In the genomic region with DNA sequence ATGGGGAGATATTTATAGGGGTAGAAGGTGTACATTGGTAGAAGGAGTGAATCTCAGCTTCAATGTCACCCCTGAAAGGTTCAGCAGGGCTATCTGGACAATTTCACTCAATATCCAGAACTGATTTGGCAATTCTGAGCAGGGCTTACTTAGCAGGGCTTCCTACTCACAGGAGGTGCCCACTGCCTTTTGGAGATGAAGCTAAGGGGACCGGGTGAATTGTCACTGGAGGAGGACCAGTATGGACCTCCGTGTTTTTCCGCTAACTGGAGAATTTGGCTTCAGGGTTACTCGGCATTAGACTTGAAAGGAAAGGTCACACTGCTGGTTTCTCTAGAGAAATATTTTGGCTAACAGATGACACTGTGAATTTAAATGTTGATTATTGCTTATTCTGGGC, we compare ENCODE assay signal across 31 mouse cellular contexts.
"Had no signal": no experiment of that assay in that cellular context is flagged by ENCODE, and none has a peak within 500 bp of the region (broad histone marks: within the 10 kb centered on the region; RNA-seq: fewer than 3 reads in every experiment).

No protein-coding gene starts in this region.

- H3K4me3 ChIP-seq: left cerebral cortex, adult 2 months; limb, embryonic 10.5 days; limb, embryonic 12.5 days; limb, embryonic 13.5 days; limb, embryonic 15.5 days; liver, embryonic 12.5 days; liver, embryonic 13.5 days; liver, embryonic 15.5 days; lung, embryonic 15.5 days; megakaryocyte, embryonic 14.5 days; midbrain, embryonic 10.5 days; midbrain, embryonic 12.5 days; midbrain, embryonic 13.5 days; myocyte; neural tube, embryonic 12.5 days had no signal

- H3K9me3 ChIP-seq: limb, embryonic 10.5 days; limb, embryonic 12.5 days; limb, embryonic 13.5 days; limb, embryonic 15.5 days; liver, embryonic 12.5 days; liver, embryonic 13.5 days; liver, embryonic 15.5 days; lung, embryonic 15.5 days; midbrain, embryonic 10.5 days; midbrain, embryonic 12.5 days; midbrain, embryonic 13.5 days; neural tube, embryonic 12.5 days had no signal

- H3K27ac ChIP-seq: left cerebral cortex, adult 2 months; limb, embryonic 10.5 days; limb, embryonic 12.5 days; limb, embryonic 13.5 days; limb, embryonic 15.5 days; liver, embryonic 12.5 days; liver, embryonic 13.5 days; liver, embryonic 14.5 days; liver, embryonic 15.5 days; lung, embryonic 15.5 days; macrophage; midbrain, embryonic 10.5 days; midbrain, embryonic 12.5 days; midbrain, embryonic 13.5 days; neural tube, embryonic 12.5 days had no signal

- H3K9ac ChIP-seq: limb, embryonic 12.5 days; limb, embryonic 13.5 days; limb, embryonic 15.5 days; liver, embryonic 12.5 days; liver, embryonic 13.5 days; liver, embryonic 14.5 days; liver, embryonic 15.5 days; liver, postnatal 0 days; lung, embryonic 14.5 days; lung, embryonic 15.5 days; midbrain, embryonic 12.5 days; midbrain, embryonic 13.5 days; neural tube, embryonic 12.5 days had no signal

- H3K36me3 ChIP-seq: limb, embryonic 10.5 days; limb, embryonic 12.5 days; limb, embryonic 13.5 days; limb, embryonic 15.5 days; liver, embryonic 12.5 days; liver, embryonic 13.5 days; liver, embryonic 15.5 days; lung, embryonic 15.5 days; midbrain, embryonic 10.5 days; midbrain, embryonic 12.5 days; midbrain, embryonic 13.5 days; neural tube, embryonic 12.5 days had no signal

- H3K4me2 ChIP-seq: limb, embryonic 12.5 days; limb, embryonic 13.5 days; limb, embryonic 15.5 days; liver, embryonic 11.5 days; liver, embryonic 12.5 days; liver, embryonic 13.5 days; liver, embryonic 15.5 days; lung, embryonic 14.5 days; lung, embryonic 15.5 days; midbrain, embryonic 12.5 days; midbrain, embryonic 13.5 days; neural tube, embryonic 12.5 days had no signal

- ATAC-seq: liver, embryonic 12.5 days; liver, postnatal 0 days; lung, postnatal 0 days; midbrain, embryonic 13.5 days; midbrain, embryonic 16.5 days had no signal

- DNase-seq: left cerebral cortex, postnatal 4 days; liver; liver, embryonic 13.5 days; liver, postnatal 0 days; lung, adult 18-20 months; lung, adult 2 months; lung, embryonic 14.5 days; lung, postnatal 10 days; lung, postnatal 14 days; lung, postnatal 36 days; lung, postnatal 4 days; midbrain, embryonic 14.5 days had no signal
